Mouse (Mus musculus) kidney, embryonic 16.5 days (tissue): ENCODE data around the gene Tmem110. TPM values are rescaled to one million over a fixed set of nuclear protein-coding genes. Genes with fewer than 3 reads are reported as not detected.

Experiments used
- ATAC-seq: fragments of 200-750 bp; cut with Nextera tagmentation; 2 replicates; pipeline ENCODE4 v1.8.0; 2017; ENCODE audit warnings: moderate TSS enrichment; ENCODE audit not compliant: low FRiP score, low TSS enrichment
- H3K27ac ChIP-seq: fragments of 300-500 bp; sonication (generic); 2 replicates; pipeline ENCODE4 v1.5.1; 2014; ENCODE audit warnings: low read length
- H3K27me3 ChIP-seq: fragments of 300-500 bp; sonication (generic); 2 replicates; pipeline ENCODE4 v1.6.1; 2014; ENCODE audit warnings: low read length, control low read depth, mixed read lengths; ENCODE audit not compliant: insufficient read depth
- H3K36me3 ChIP-seq: fragments of 300-500 bp; sonication (generic); 2 replicates; pipeline ENCODE4 v1.6.1; 2014; ENCODE audit warnings: low read length, control low read depth, mixed read lengths; ENCODE audit not compliant: insufficient read depth
- H3K4me1 ChIP-seq: fragments of 300-500 bp; sonication (generic); 2 replicates; pipeline ENCODE4 v1.6.1; 2014; ENCODE audit warnings: low read length, control low read depth, mixed read lengths; ENCODE audit not compliant: insufficient read depth
- H3K4me2 ChIP-seq: fragments of 300-500 bp; sonication (generic); replicated peaks from 2 replicates; pipeline ENCODE4 v1.6.1; 2014; ENCODE audit warnings: low read depth, low read length
- H3K4me3 ChIP-seq: fragments of 300-500 bp; sonication (generic); 2 replicates; pipeline ENCODE4 v1.5.1; 2014; ENCODE audit warnings: mild to moderate bottlenecking, low read length
- H3K9ac ChIP-seq: fragments of 300-500 bp; sonication (generic); replicated peaks from 2 replicates; pipeline ENCODE4 v1.6.1; 2014; ENCODE audit warnings: low read length
- H3K9me3 ChIP-seq: fragments of 300-500 bp; sonication (generic); 2 replicates; pipeline ENCODE4 v1.6.1; 2016; ENCODE audit warnings: low read length, control low read depth
- WGBS: fragments of 180-500 bp; shearing (Covaris S2); extraction: QIAGEN DNeasy Blood & Tissue Kit; methylation state at CpG from one replicate; pipeline ENCODE4 v1.1.7; 2014; 5-methylcytosine and 5-hydroxymethylcytosine counted together
- polyA plus RNA-seq: library from polyadenylated mRNA; unstranded; fragments of >200 nt; fragmentation: Nextera tagmentation; extraction: Ambion mirVana; gene quantifications from 2 replicates; pipeline ENCODE4 v1.2.1, GENCODE M21; 2015

Tmem110 gene
- 25.1 and 25.7 TPM in 2 replicates for polyA plus RNA-seq

DNA sequence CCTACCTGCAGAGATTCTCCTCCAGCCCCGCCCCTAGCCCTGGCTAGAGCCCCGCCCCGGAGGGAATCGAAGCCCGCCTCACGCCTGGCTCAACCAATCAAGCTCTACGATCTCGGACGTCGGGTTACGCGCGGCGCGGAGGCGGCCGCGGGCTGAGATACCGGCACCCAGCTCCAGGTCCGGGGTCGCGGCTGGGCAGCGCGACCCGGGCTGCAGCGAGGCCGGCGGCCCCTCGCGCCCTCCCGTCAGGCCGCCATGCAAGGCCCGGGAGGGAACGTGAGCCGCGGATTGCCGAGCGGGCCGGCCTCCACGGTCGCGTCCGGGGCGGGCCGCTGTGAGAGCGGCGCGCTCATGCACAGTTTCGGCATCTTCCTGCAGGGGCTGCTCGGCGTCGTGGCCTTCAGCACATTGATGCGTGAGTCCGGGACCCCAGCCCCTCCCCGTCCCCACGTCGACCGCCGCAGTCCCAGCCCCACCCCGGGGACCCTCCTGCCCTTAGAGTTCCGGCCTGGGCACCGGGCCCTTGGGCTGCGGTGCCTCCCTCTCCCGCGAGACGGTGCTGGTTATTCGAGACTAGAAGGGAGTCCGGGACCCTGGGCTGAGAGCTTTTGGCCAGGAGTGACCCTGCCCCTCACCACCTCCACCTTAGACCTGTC is at the start of gene Tmem110:
Gene Tmem110, plus strand, starts transcription at position 115 of the 656 bp plus-strand sequence.
- Histone ChIP-seq H3K27ac (peak within 1 kb of the TSS; percentile 61; the same call in 1 of the 2 replicates), H3K4me3 (peak within 1 kb of the TSS; percentile 82), H3K4me1 (peaks cover 34% of the 10 kb centered on the region), H3K9me3 (no peaks in the 10 kb centered on the region), H3K9ac (peak within 1 kb of the TSS; percentile 89), H3K27me3 (no peaks in the 10 kb centered on the region), H3K36me3 (no peaks in the 10 kb centered on the region), H3K4me2 (peak within 1 kb of the TSS; percentile 83)
- under 1% methylated on average over 48 of the region's 68 CpGs for WGBS
- ATAC-seq = peak; percentile 96

DNA sequence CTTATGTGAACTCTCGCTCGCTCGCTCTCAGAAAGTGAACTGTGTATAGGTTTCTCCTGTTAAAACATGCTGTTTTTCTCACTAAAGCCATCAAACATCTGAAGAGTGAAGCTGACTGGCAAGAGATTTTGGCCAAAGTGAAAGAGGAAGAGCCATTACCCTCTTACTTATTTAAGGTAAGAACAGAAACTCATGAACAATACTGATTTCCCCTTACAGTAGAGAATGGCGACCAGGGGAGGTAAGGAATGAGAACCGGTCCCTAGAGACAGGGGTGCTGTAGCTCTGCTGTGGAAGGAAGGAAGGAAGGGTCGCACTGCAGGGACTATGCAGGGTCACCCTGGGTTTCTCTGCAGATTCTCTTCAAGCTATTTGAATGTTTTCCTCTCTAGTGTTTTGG is 40.8 kb upstream of the Tmem110 start:
- WGBS = 89% methylated on average over 6 of the region's 6 CpGs
- H3K27me3 ChIP-seq = no peaks in the 10 kb centered on the region
- no peaks in the 10 kb centered on the region for H3K4me1 ChIP-seq
- peaks cover 11% of the 10 kb centered on the region for H3K36me3 ChIP-seq
- no peak overlapping the region for H3K9ac ChIP-seq
- H3K27ac ChIP-seq = no peak overlapping the region
- H3K4me3 ChIP-seq = no peak overlapping the region
- no peak overlapping the region for H3K4me2 ChIP-seq
- H3K9me3 ChIP-seq = no peaks in the 10 kb centered on the region
- no peak for ATAC-seq

GRCm38 (mm10) chr14:30789471-30789870 is 35.9 kb upstream of the Tmem110 start:
- Histone ChIP-seq H3K27ac (no peak overlapping the region), H3K4me3 (no peak overlapping the region), H3K9me3 (no peaks in the 10 kb centered on the region), H3K4me1 (no peaks in the 10 kb centered on the region), H3K9ac (no peak overlapping the region), H3K36me3 (peaks cover 14% of the 10 kb centered on the region), H3K27me3 (no peaks in the 10 kb centered on the region), H3K4me2 (no peak overlapping the region)
- no peak for ATAC-seq
- WGBS = 29% methylated on average over 1 of the region's 1 CpGs

GRCm38 (mm10) chr14:30792871-30793270 is 32.5 kb upstream of the Tmem110 start:
- H3K4me2 ChIP-seq = no peak overlapping the region
- no peak for ATAC-seq
- H3K4me3 ChIP-seq = no peak overlapping the region
- 72% methylated on average over 3 of the region's 3 CpGs for WGBS
- H3K36me3 ChIP-seq = peaks cover 17% of the 10 kb centered on the region
- no peak overlapping the region for H3K9ac ChIP-seq
- no peaks in the 10 kb centered on the region for H3K27me3 ChIP-seq
- no peaks in the 10 kb centered on the region for H3K9me3 ChIP-seq
- no peaks in the 10 kb centered on the region for H3K4me1 ChIP-seq
- H3K27ac ChIP-seq = no peak overlapping the region

DNA sequence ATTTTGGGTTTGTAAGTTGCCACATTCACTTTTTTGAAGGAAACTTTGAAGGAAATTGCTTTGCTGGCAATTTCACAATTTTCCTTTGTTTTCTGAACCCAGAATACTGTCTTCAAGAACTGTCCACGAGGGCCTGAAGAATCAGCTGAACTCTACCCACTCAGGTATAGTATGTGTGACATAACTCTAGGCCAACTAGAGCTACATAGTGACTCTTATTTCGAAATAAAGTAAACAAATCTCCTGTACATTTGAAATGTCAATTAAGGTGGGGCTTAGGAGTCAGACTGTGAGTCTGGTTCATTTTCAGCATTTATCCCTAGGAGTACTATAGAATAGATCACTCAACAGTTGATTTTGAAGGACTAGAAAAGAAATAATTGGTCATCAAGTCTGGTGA is 23.6 kb upstream of the Tmem110 start:
- ATAC-seq = no peak
- no peaks in the 10 kb centered on the region for H3K27me3 ChIP-seq
- WGBS = 91% methylated on average over 2 of the region's 2 CpGs

GRCm38 (mm10) chr14:30821136-30821535 is 4.3 kb upstream of the Tmem110 start:
- Histone ChIP-seq H3K9ac (no peak overlapping the region), H3K4me3 (no peak overlapping the region), H3K27me3 (no peaks in the 10 kb centered on the region), H3K4me2 (no peak overlapping the region), H3K4me1 (peaks cover 5% of the 10 kb centered on the region), H3K27ac (no peak overlapping the region), H3K36me3 (peaks cover 9% of the 10 kb centered on the region), H3K9me3 (no peaks in the 10 kb centered on the region)
- no peak for ATAC-seq
- 81% methylated on average over 3 of the region's 3 CpGs for WGBS

More for the DNA sequence above, 23.6 kb upstream of the Tmem110 start:
- no peak overlapping the region for H3K4me2 ChIP-seq
- H3K4me1 ChIP-seq = no peaks in the 10 kb centered on the region
- no peak overlapping the region for H3K4me3 ChIP-seq
- no peak overlapping the region for H3K27ac ChIP-seq
- peaks cover 15% of the 10 kb centered on the region for H3K36me3 ChIP-seq
- no peaks in the 10 kb centered on the region for H3K9me3 ChIP-seq
- no peak overlapping the region for H3K9ac ChIP-seq

DNA sequence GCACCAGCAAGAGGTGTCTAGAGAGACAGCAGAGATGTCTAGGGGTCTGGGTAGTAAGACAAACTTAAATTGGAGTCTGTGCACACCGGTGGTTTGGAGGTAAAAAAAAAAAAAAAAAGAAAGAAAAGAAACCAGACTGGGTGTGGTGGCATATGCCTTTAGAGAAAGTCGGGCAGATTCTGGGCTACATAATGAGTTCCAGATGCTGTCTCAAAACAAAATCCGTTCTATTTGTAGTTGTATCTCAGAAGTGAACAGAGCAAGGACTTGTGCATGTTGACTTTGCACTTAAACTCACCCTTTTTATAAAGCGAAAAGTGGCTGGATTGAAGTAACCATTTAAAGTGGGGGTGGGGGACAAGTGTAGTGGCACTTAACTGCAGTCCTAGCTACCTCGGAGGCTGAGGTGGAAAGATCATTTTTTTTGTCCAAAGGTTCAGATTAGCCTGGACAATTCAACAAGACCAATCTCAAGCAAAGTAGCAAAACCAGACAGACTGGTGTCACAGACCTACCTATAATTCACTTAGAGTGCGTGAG is 864 bp upstream of the Tmem110 start:
- Histone ChIP-seq H3K4me1 (peaks cover 34% of the 10 kb centered on the region), H3K4me2 (no peak overlapping the region), H3K4me3 (no peak overlapping the region)

GRCm38 (mm10) chr14:30825021-30825475 is 342 bp upstream of the Tmem110 start:
- H3K4me2 ChIP-seq = peak overlapping the region; percentile 83
- no peaks in the 10 kb centered on the region for H3K27me3 ChIP-seq
- H3K9ac ChIP-seq = 0 out of 2 replicates have a peak overlapping the region, but pooled peaks have one; percentile 89
- H3K9me3 ChIP-seq = no peaks in the 10 kb centered on the region
- H3K36me3 ChIP-seq = no peaks in the 10 kb centered on the region
- 22% methylated on average over 5 of the region's 5 CpGs for WGBS
- ATAC-seq = 0 out of 2 replicates have a peak, but pooled peaks have one; percentile 13
- H3K4me3 ChIP-seq = peak overlapping the region; percentile 82
- H3K27ac ChIP-seq = 0 out of 2 replicates have a peak overlapping the region, but pooled peaks have one; percentile 15
- peaks cover 34% of the 10 kb centered on the region for H3K4me1 ChIP-seq

More for the DNA sequence above, 864 bp upstream of the Tmem110 start:
- Histone ChIP-seq H3K36me3 (no peaks in the 10 kb centered on the region), H3K27me3 (no peaks in the 10 kb centered on the region), H3K27ac (no peak overlapping the region), H3K9ac (no peak overlapping the region), H3K9me3 (no peaks in the 10 kb centered on the region)
- WGBS = 57% methylated on average over 6 of the region's 6 CpGs
- ATAC-seq = no peak

GRCm38 (mm10) chr14:30826174-30827140 is 1.1 kb downstream of the Tmem110 start:
- H3K36me3 ChIP-seq = no peaks in the 10 kb centered on the region
- peak overlapping the region; percentile 83 for H3K4me2 ChIP-seq
- no peaks in the 10 kb centered on the region for H3K27me3 ChIP-seq
- H3K9ac ChIP-seq = peak overlapping the region; percentile 89
- H3K4me1 ChIP-seq = peaks cover 34% of the 10 kb centered on the region
- H3K4me3 ChIP-seq = peak overlapping the region; percentile 82
- WGBS = 16% methylated on average over 17 of the region's 17 CpGs
- ATAC-seq = peak; percentile 33; the same call in 1 of the 2 replicates
- H3K27ac ChIP-seq = no peak overlapping the region
- no peaks in the 10 kb centered on the region for H3K9me3 ChIP-seq
